Comparison of ENCODE assay signal across 13 mouse cellular contexts in genomic region chr5:36375886-36376285, GRCm38 (mm10). TPM values are rescaled to one million over a fixed set of nuclear protein-coding genes. Genes with fewer than 3 reads are reported as not detected.
DNase-seq lines count a peak whose midpoint lies in the region; ATAC-seq and TF ChIP-seq lines count a peak whose summit lies in the region.
"Had no signal": no experiment of that assay in that cellular context is flagged by ENCODE, and none has a peak within 500 bp of the region (broad histone marks: within the 10 kb centered on the region; RNA-seq: fewer than 3 reads in every experiment).

No protein-coding gene starts in this region.

- ATAC-seq in hindbrain, embryonic 11.5 days (ENCODE audit: low FRiP score): 0 out of 2 replicates have a peak, but pooled peaks have one; percentile 29
- ATAC-seq in hindbrain, postnatal 0 days: no peak
- ATAC-seq in limb, embryonic 11.5 days (ENCODE audit: insufficient number of reproducible peaks, low FRiP score, low TSS enrichment, low read depth): no peak
- no peak for ATAC-seq in megakaryocyte progenitor cell, adult 5-6 weeks (replicated peaks; ENCODE audit: poor library complexity)

- no peak for TF ChIP-seq CTCF in hindbrain, postnatal 0 days (IDR thresholded peaks at IDR 0.05; ENCODE audit: low read depth)

- H3K9ac ChIP-seq in hindbrain, embryonic 11.5 days (ENCODE audit: low read depth, low read length): no peak overlapping the region
- no peak overlapping the region for H3K9ac ChIP-seq in hindbrain, postnatal 0 days (replicated peaks; ENCODE audit: low read length)
- no peak overlapping the region for H3K9ac ChIP-seq in limb, embryonic 11.5 days (ENCODE audit: low read length)
- H3K9ac ChIP-seq: forebrain, embryonic 12.5 days; hindbrain, embryonic 15.5 days had no signal

- H3K9me3 ChIP-seq in hindbrain, embryonic 11.5 days (ENCODE audit: control insufficient read depth, low read length): no peaks in the 10 kb centered on the region
- H3K9me3 ChIP-seq in hindbrain, postnatal 0 days (ENCODE audit: low read length): no peaks in the 10 kb centered on the region
- no peaks in the 10 kb centered on the region for H3K9me3 ChIP-seq in limb, embryonic 11.5 days (ENCODE audit: control insufficient read depth, low read length)
- H3K9me3 ChIP-seq: forebrain, embryonic 12.5 days; hindbrain, embryonic 15.5 days had no signal

- 52% methylated on average over 8 of the region's 8 CpGs for WGBS in hindbrain, embryonic 11.5 days
- 56% methylated on average over 8 of the region's 8 CpGs for WGBS in hindbrain, postnatal 0 days
- 49% methylated on average over 8 of the region's 8 CpGs for WGBS in limb, embryonic 11.5 days

- no peak overlapping the region for H3K4me2 ChIP-seq in hindbrain, embryonic 11.5 days (replicated peaks; ENCODE audit: low read depth, low read length)
- no peak overlapping the region for H3K4me2 ChIP-seq in hindbrain, postnatal 0 days (ENCODE audit: low read depth, low read length)
- H3K4me2 ChIP-seq in limb, embryonic 11.5 days (ENCODE audit: low read depth, severe bottlenecking): no peak overlapping the region
- H3K4me2 ChIP-seq: forebrain, embryonic 12.5 days; hindbrain, embryonic 15.5 days had no signal

- peak; percentile 49 for DNase-seq in hindbrain, embryonic 11.5 days (ENCODE audit: low spot score)
- DNase-seq in hindbrain, postnatal 0 days (ENCODE audit: low spot score): no peak
- DNase-seq in B cell, adult 2 months: peak; percentile 62 to 66
- DNase-seq in embryo, embryonic 9.5 days (ENCODE audit: extremely low spot score): peak; percentile 35
- no peak for DNase-seq in limb, embryonic 11.5 days (ENCODE audit: low spot score)
- no peak for DNase-seq in cerebellum, postnatal 14 days
- DNase-seq in thymus, adult 18-20 months: no peak
- DNase-seq: cerebellum, postnatal 36 days; heart, adult 18-20 months; lung, postnatal 36 days had no signal

- H3K4me1 ChIP-seq in hindbrain, embryonic 11.5 days (replicated peaks; ENCODE audit: control insufficient read depth, insufficient read depth, low read length): no peaks in the 10 kb centered on the region; the same call in 1 of the 2 replicates
- H3K4me1 ChIP-seq in hindbrain, postnatal 0 days (ENCODE audit: insufficient read depth, low read length): no peaks in the 10 kb centered on the region; the same call in 1 of the 2 replicates
- H3K4me1 ChIP-seq in limb, embryonic 11.5 days (ENCODE audit: control insufficient read depth, insufficient read depth, low read length): peaks cover 68% of the 10 kb centered on the region

- H3K36me3 ChIP-seq in hindbrain, embryonic 11.5 days (ENCODE audit: control insufficient read depth, insufficient read depth, low read length): no peaks in the 10 kb centered on the region
- no peaks in the 10 kb centered on the region for H3K36me3 ChIP-seq in hindbrain, postnatal 0 days (ENCODE audit: insufficient read depth, low read length)
- H3K36me3 ChIP-seq in limb, embryonic 11.5 days (ENCODE audit: control insufficient read depth, insufficient read depth, low read length): no peaks in the 10 kb centered on the region
- H3K36me3 ChIP-seq: forebrain, embryonic 12.5 days; hindbrain, embryonic 15.5 days had no signal

- no peak overlapping the region for H3K27ac ChIP-seq in hindbrain, embryonic 11.5 days (ENCODE audit: low read depth, low read length)
- no peak overlapping the region for H3K27ac ChIP-seq in hindbrain, postnatal 0 days
- H3K27ac ChIP-seq in limb, embryonic 11.5 days (replicated peaks; ENCODE audit: low read depth, low read length): 0 out of 2 replicates have a peak overlapping the region, but pooled peaks have one; percentile 32
- H3K27ac ChIP-seq: forebrain, embryonic 12.5 days; hindbrain, embryonic 15.5 days had no signal

- H3K4me3 ChIP-seq in hindbrain, embryonic 11.5 days (ENCODE audit: low read depth, low read length): no peak overlapping the region
- no peak overlapping the region for H3K4me3 ChIP-seq in hindbrain, postnatal 0 days (ENCODE audit: low read length)
- H3K4me3 ChIP-seq in limb, embryonic 11.5 days (ENCODE audit: low read depth, low read length): no peak overlapping the region
- H3K4me3 ChIP-seq: forebrain, embryonic 12.5 days; hindbrain, embryonic 15.5 days had no signal

- no peaks in the 10 kb centered on the region for H3K27me3 ChIP-seq in hindbrain, embryonic 11.5 days (ENCODE audit: control insufficient read depth, insufficient read depth, low read length)
- no peaks in the 10 kb centered on the region for H3K27me3 ChIP-seq in hindbrain, postnatal 0 days (ENCODE audit: insufficient read depth, low read length)
- no peaks in the 10 kb centered on the region for H3K27me3 ChIP-seq in limb, embryonic 11.5 days (ENCODE audit: control insufficient read depth, insufficient read depth, low read length)
- H3K27me3 ChIP-seq: hindbrain, embryonic 15.5 days had no signal

RNA-seq across cellular contexts. Expression of gene Sorcs2, which starts 22.1 kb away (rescaled TPM):
- polyA plus RNA-seq in hindbrain, embryonic 11.5 days (2014; fragmentation: Nextera tagmentation; extraction: Ambion mirVana): 4.1 and 6.0 TPM in 2 replicates
- 47.8 and 50.3 TPM in 2 replicates for total RNA-seq in hindbrain, postnatal 0 days (2014; rRNA removed)
- polyA plus RNA-seq in hindbrain, postnatal 0 days (2015; fragmentation: Nextera tagmentation; extraction: Ambion mirVana): 11.5 and 12.4 TPM in 2 replicates
- 6.4 and 8.3 TPM in 2 replicates for polyA plus RNA-seq in limb, embryonic 11.5 days (2014; fragmentation: Nextera tagmentation; extraction: Ambion mirVana)
- total RNA-seq in megakaryocyte progenitor cell, adult 5-6 weeks (2015): not detected in 2 replicates
- total RNA-seq in megakaryocyte progenitor cell, adult 5-6 weeks (2017): not detected in 2 replicates

Comparison
In these comparisons a context has a peak if more than half of its experiments do, and no peak if none do; other contexts are left out.
1. DNase-seq: peak in hindbrain, embryonic 11.5 days (single experiment), B cell, adult 2 months (2 of 2) and embryo, embryonic 9.5 days (single experiment); none in hindbrain, postnatal 0 days (single experiment), limb, embryonic 11.5 days (single experiment), cerebellum, postnatal 14 days (0 of 2) and thymus, adult 18-20 months (0 of 2).